Mouse (Mus musculus) midbrain, embryonic 11.5 days (tissue): ENCODE results near the gene Gm8020. TPM values are rescaled to one million over a fixed set of nuclear protein-coding genes. Genes with fewer than 3 reads are reported as not detected.
"Not testable (repeated sequence)": the region's sequence is repeated elsewhere in the genome, so short reads cannot be mapped to it uniquely, and the experiment has no call there.

Source experiments
- ATAC-seq: fragments of 200-750 bp; cut with Nextera tagmentation; 2 replicates; pipeline ENCODE4 v1.8.0; 2017; ENCODE audit warnings: moderate TSS enrichment, moderate library complexity; ENCODE audit not compliant: low FRiP score
- DNase-seq: peaks from one replicate; pipeline ENCODE4 v3.0.0; 2015; ENCODE audit warnings: low spot score; ENCODE audit errors: missing footprints
- H3K27ac ChIP-seq: fragments of 300-500 bp; sonication (generic); 2 replicates; pipeline ENCODE4 v1.5.1; 2014; ENCODE audit warnings: low read depth, low read length
- H3K27me3 ChIP-seq: fragments of 300-500 bp; sonication (generic); 2 replicates; pipeline ENCODE4 v1.6.1; 2014; ENCODE audit warnings: mild to moderate bottlenecking, low read length, moderate library complexity, mixed read lengths; ENCODE audit not compliant: control insufficient read depth, insufficient read depth
- H3K36me3 ChIP-seq: fragments of 300-500 bp; sonication (generic); 2 replicates; pipeline ENCODE4 v1.6.1; 2014; ENCODE audit warnings: mild to moderate bottlenecking, low read length, moderate library complexity, mixed read lengths; ENCODE audit not compliant: control insufficient read depth, insufficient read depth
- H3K4me1 ChIP-seq: fragments of 300-500 bp; sonication (generic); 2 replicates; pipeline ENCODE4 v1.6.1; 2014; ENCODE audit warnings: low read length; ENCODE audit not compliant: control insufficient read depth, insufficient read depth
- H3K4me2 ChIP-seq: fragments of 300-500 bp; sonication (generic); 2 replicates; pipeline ENCODE4 v1.6.1; 2014; ENCODE audit warnings: mild to moderate bottlenecking, moderate library complexity
- H3K4me3 ChIP-seq: fragments of 300-500 bp; sonication (generic); 2 replicates; pipeline ENCODE4 v1.5.1; 2014; ENCODE audit warnings: low read depth, low read length
- H3K9ac ChIP-seq: fragments of 300-500 bp; sonication (generic); 2 replicates; pipeline ENCODE4 v1.6.1; 2014; ENCODE audit warnings: low read length
- H3K9me3 ChIP-seq: fragments of 300-500 bp; sonication (generic); 2 replicates; pipeline ENCODE4 v1.6.1; 2016; ENCODE audit warnings: low read length; ENCODE audit not compliant: control insufficient read depth
- WGBS: fragments of 180-500 bp; shearing (Covaris S2); extraction: QIAGEN DNeasy Blood & Tissue Kit; methylation state at CpG from one replicate; pipeline ENCODE4 v1.1.7; 2014; 5-methylcytosine and 5-hydroxymethylcytosine counted together
- polyA plus RNA-seq: library from polyadenylated mRNA; unstranded; fragments of >200 nt; fragmentation: Nextera tagmentation; extraction: Ambion mirVana; gene quantifications from 2 replicates; pipeline ENCODE4 v1.2.1, GENCODE M21; 2014

Gene Gm8020
- not detected in 2 replicates for polyA plus RNA-seq

- not testable (repeated sequence) for H3K4me1 ChIP-seq, ATAC-seq
- WGBS = 100% methylated on average over 1 of the region's 3 CpGs
Measured at GRCm38 (mm10) chr14:42502249-42502648, at the start of gene Gm8020. Gene Gm8020, minus strand, starts transcription at chr14:42502349.

GRCm38 (mm10) chr14:42543170-42543701 lies 41.1 kb upstream of the Gm8020 start:
- 7% methylated on average over 24 of the region's 31 CpGs for WGBS
- H3K4me2 ChIP-seq, H3K4me1 ChIP-seq, DNase-seq, H3K27me3 ChIP-seq, H3K9me3 ChIP-seq, H3K9ac ChIP-seq, H3K27ac ChIP-seq, H3K4me3 ChIP-seq, H3K36me3 ChIP-seq: not testable (repeated sequence)
- peak; percentile 76; the same call in 1 of the 2 replicates for ATAC-seq

More at GRCm38 (mm10) chr14:42502249-42502648, at the start of gene Gm8020:
- not testable (repeated sequence) for H3K4me3 ChIP-seq, H3K27me3 ChIP-seq, H3K9ac ChIP-seq, H3K9me3 ChIP-seq, DNase-seq, H3K27ac ChIP-seq, H3K4me2 ChIP-seq, H3K36me3 ChIP-seq

- H3K4me2 ChIP-seq, H3K27me3 ChIP-seq, H3K4me1 ChIP-seq, H3K36me3 ChIP-seq, H3K9me3 ChIP-seq, DNase-seq, H3K9ac ChIP-seq, H3K27ac ChIP-seq, H3K4me3 ChIP-seq: not testable (repeated sequence)
- 23% methylated on average over 21 of the region's 29 CpGs for WGBS
- peak; percentile 40; the same call in 1 of the 2 replicates for ATAC-seq
Measured at GRCm38 (mm10) chr14:42542316-42543169, 40.4 kb upstream of the Gm8020 start.

- not testable (repeated sequence) for H3K9ac ChIP-seq, ATAC-seq
- 83% methylated on average over 1 of the region's 3 CpGs for WGBS
Measured at GRCm38 (mm10) chr14:42524182-42524581, 22.0 kb upstream of the Gm8020 start, which contains the start of gene Gm8024. Gene Gm8024, minus strand, starts transcription at chr14:42524282.

DNA sequence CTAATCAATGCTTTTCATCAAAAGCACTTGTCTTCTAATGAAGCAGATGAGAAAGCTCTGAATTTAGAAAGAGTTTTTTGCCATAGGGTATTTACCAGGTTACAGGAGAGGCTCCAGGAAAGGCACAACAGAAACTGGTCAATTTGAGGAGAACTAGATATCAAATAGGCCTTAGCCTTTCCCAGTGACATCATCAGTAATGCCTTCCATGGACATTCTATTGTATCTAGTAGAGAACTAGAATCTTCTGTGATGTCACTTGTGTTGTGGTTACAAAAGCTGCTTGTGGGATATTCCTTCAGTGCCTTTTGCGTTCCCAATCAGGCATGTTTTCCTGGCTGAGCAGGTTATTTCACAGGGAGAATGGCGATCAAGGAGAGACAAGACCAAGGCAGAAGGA lies 38.6 kb downstream of the Gm8020 start, which contains the start of gene Gm8011:
TSS of gene Gm8011 (plus strand) at position 301 of the 400 bp plus-strand sequence.
- H3K9me3 ChIP-seq, DNase-seq, H3K4me2 ChIP-seq, H3K4me1 ChIP-seq, H3K36me3 ChIP-seq, ATAC-seq, H3K4me3 ChIP-seq, H3K27ac ChIP-seq, H3K27me3 ChIP-seq, H3K9ac ChIP-seq: not testable (repeated sequence)
- 42% methylated on average over 2 of the region's 2 CpGs for WGBS

More at GRCm38 (mm10) chr14:42524182-42524581, 22.0 kb upstream of the Gm8020 start, which contains the start of gene Gm8024:
- not testable (repeated sequence) for H3K9me3 ChIP-seq, H3K27me3 ChIP-seq, H3K27ac ChIP-seq, H3K4me1 ChIP-seq, DNase-seq, H3K4me3 ChIP-seq, H3K36me3 ChIP-seq, H3K4me2 ChIP-seq

Other genes with a start within 250 kb of the Gm8020 start
- gene Gm17026, start 242.3 kb downstream of the Gm8020 start, polyA plus RNA-seq = not detected in 2 replicates
- not detected in 2 replicates for gene Gm9611, start 205.0 kb downstream of the Gm8020 start, polyA plus RNA-seq
- not detected in 2 replicates for gene Gm7995, start 192.1 kb downstream of the Gm8020 start, polyA plus RNA-seq
- not detected in 2 replicates for gene Gm8005, start 62.7 kb downstream of the Gm8020 start, polyA plus RNA-seq
- not detected in 2 replicates for gene Gm8011, start 38.5 kb downstream of the Gm8020 start, polyA plus RNA-seq
- gene Gm8024, start 21.9 kb upstream of the Gm8020 start, polyA plus RNA-seq = not detected in 2 replicates
- gene Gm17124, start 97.5 kb upstream of the Gm8020 start, polyA plus RNA-seq = not detected in 2 replicates
- not detected in 2 replicates for gene Gm3633, start 139.6 kb upstream of the Gm8020 start, polyA plus RNA-seq
- not detected in 2 replicates for gene Gm10378, start 153.6 kb upstream of the Gm8020 start, polyA plus RNA-seq